ENCODE assay signal across 24 mouse cellular contexts in the genomic region with DNA sequence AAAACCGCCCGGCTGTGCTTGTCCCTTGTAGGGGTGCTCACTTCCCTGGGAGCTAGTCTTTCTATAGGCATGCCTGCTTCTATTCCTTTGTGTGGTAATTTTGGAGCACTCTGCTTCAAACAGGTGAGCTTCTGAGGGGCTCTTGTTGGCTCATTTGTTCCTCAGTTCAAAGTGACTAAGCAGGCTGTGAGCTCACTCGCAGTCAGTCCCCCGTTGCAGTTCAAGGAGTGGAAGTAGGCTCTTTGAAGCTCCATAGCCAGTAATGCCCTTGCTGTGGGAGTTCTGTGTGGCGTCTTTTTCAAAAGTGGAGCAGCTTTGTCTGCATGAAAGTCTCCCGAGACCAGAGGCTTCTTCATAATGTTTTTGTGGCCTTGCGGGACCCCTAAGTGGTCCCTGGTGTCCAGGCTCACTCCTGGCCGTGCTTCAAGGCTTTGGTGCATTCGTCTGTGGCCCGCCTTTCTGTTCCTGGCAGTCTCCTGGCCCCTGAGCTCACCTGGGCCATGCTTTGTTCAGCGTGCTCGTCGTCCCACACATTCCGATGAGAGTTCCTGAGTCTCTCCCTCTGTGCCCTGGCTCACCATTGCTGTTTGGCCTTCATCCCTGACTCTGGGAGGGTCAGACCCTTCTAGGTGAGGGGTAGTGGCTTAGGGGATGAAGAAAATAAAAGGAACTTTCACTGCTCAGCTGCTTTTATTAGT. TPM values are rescaled to one million over a fixed set of nuclear protein-coding genes. Genes with fewer than 3 reads are reported as not detected.
DNase-seq lines count a peak whose midpoint lies in the region; ATAC-seq lines count a peak whose summit lies in the region.
"Had no signal": no experiment of that assay in that cellular context is flagged by ENCODE, and none has a peak within 500 bp of the region (broad histone marks: within the 10 kb centered on the region; RNA-seq: fewer than 3 reads in every experiment).

No protein-coding gene starts in this region.

- H3K27me3 ChIP-seq in heart, embryonic 10.5 days (ENCODE audit: insufficient read depth, poor library complexity, severe bottlenecking): no peaks in the 10 kb centered on the region
- H3K27me3 ChIP-seq in hindbrain, embryonic 13.5 days: no peaks in the 10 kb centered on the region
- no peaks in the 10 kb centered on the region for H3K27me3 ChIP-seq in hindbrain, embryonic 10.5 days (ENCODE audit: insufficient read depth, poor library complexity, severe bottlenecking)
- H3K27me3 ChIP-seq in midbrain, embryonic 15.5 days (replicated peaks): no peaks in the 10 kb centered on the region
- H3K27me3 ChIP-seq in midbrain, embryonic 13.5 days: no peaks in the 10 kb centered on the region
- H3K27me3 ChIP-seq in limb, embryonic 12.5 days: no peaks in the 10 kb centered on the region
- H3K27me3 ChIP-seq: kidney, embryonic 15.5 days; limb, embryonic 15.5 days; neural tube, embryonic 12.5 days; Patski had no signal

- H3K4me3 ChIP-seq in heart, embryonic 10.5 days: no peak overlapping the region
- no peak overlapping the region for H3K4me3 ChIP-seq in hindbrain, embryonic 13.5 days
- H3K4me3 ChIP-seq in hindbrain, embryonic 10.5 days: no peak overlapping the region
- H3K4me3 ChIP-seq in midbrain, embryonic 15.5 days: no peak overlapping the region
- H3K4me3 ChIP-seq in midbrain, embryonic 13.5 days (replicated peaks): no peak overlapping the region
- no peak overlapping the region for H3K4me3 ChIP-seq in limb, embryonic 12.5 days (replicated peaks)
- H3K4me3 ChIP-seq: gastrocnemius, adult 2 months; kidney, embryonic 15.5 days; limb, embryonic 15.5 days; midbrain, embryonic 10.5 days; neural tube, embryonic 12.5 days had no signal

- ATAC-seq in hindbrain, embryonic 13.5 days (ENCODE audit: low FRiP score): no peak
- ATAC-seq in midbrain, embryonic 15.5 days (replicated peaks): peak; percentile 52
- no peak for ATAC-seq in midbrain, embryonic 13.5 days
- ATAC-seq in limb, embryonic 12.5 days (ENCODE audit: insufficient number of reproducible peaks, insufficient read depth, low FRiP score, low TSS enrichment, low read depth): no peak
- no peak for ATAC-seq in monocyte, adult 5-6 weeks (replicated peaks; ENCODE audit: insufficient number of reproducible peaks, low FRiP score, low TSS enrichment, poor library complexity, severe bottlenecking)
- ATAC-seq: hindbrain, postnatal 0 days; intestine, embryonic 16.5 days; Patski had no signal

- H3K27ac ChIP-seq in heart, embryonic 10.5 days: peak overlapping the region; percentile 42; the same call in 1 of the 2 replicates
- H3K27ac ChIP-seq in hindbrain, embryonic 13.5 days: peak overlapping the region; percentile 23; the same call in 1 of the 2 replicates
- no peak overlapping the region for H3K27ac ChIP-seq in hindbrain, embryonic 10.5 days
- H3K27ac ChIP-seq in midbrain, embryonic 15.5 days: no peak overlapping the region
- no peak overlapping the region for H3K27ac ChIP-seq in midbrain, embryonic 13.5 days
- H3K27ac ChIP-seq in limb, embryonic 12.5 days: peak overlapping the region; percentile 64
- H3K27ac ChIP-seq: gastrocnemius, adult 2 months; hindbrain, postnatal 0 days; kidney, embryonic 15.5 days; limb, embryonic 15.5 days; midbrain, embryonic 10.5 days; neural tube, embryonic 12.5 days had no signal

- no peaks in the 10 kb centered on the region for H3K9me3 ChIP-seq in heart, embryonic 10.5 days
- no peaks in the 10 kb centered on the region for H3K9me3 ChIP-seq in hindbrain, embryonic 13.5 days
- H3K9me3 ChIP-seq in hindbrain, embryonic 10.5 days: no peaks in the 10 kb centered on the region
- no peaks in the 10 kb centered on the region for H3K9me3 ChIP-seq in midbrain, embryonic 15.5 days
- H3K9me3 ChIP-seq in midbrain, embryonic 13.5 days: no peaks in the 10 kb centered on the region
- no peaks in the 10 kb centered on the region for H3K9me3 ChIP-seq in limb, embryonic 12.5 days
- H3K9me3 ChIP-seq: kidney, embryonic 15.5 days; limb, embryonic 15.5 days; midbrain, embryonic 10.5 days; neural tube, embryonic 12.5 days had no signal

- peaks cover 85% of the 10 kb centered on the region for H3K4me1 ChIP-seq in heart, embryonic 10.5 days
- peaks cover 10% of the 10 kb centered on the region; the same call in 1 of the 2 replicates for H3K4me1 ChIP-seq in hindbrain, embryonic 13.5 days (replicated peaks)
- H3K4me1 ChIP-seq in hindbrain, embryonic 10.5 days (replicated peaks): peaks cover 20% of the 10 kb centered on the region; the same call in 1 of the 2 replicates
- H3K4me1 ChIP-seq in midbrain, embryonic 15.5 days: peaks cover 10% of the 10 kb centered on the region; the same call in 1 of the 2 replicates
- peaks cover 4% of the 10 kb centered on the region; the same call in 1 of the 2 replicates for H3K4me1 ChIP-seq in midbrain, embryonic 13.5 days (replicated peaks)
- H3K4me1 ChIP-seq in limb, embryonic 12.5 days (replicated peaks): peaks cover 68% of the 10 kb centered on the region
- H3K4me1 ChIP-seq: neural tube, embryonic 12.5 days had no signal

- DNase-seq in heart, embryonic 10.5 days (ENCODE audit: low spot score): no peak
- DNase-seq in heart, postnatal 10 days: no peak
- no peak for DNase-seq in hindbrain, embryonic 10.5 days (ENCODE audit: low spot score)
- DNase-seq: cerebellum, adult 11-12 months; cerebellum, postnatal 10 days; gastrocnemius, adult 2 months; kidney, postnatal 36 days; layer of hippocampus, postnatal 36 days; lung, adult 18-20 months; right cerebral cortex, postnatal 14 days; spleen, adult 18-20 months had no signal

- no peak overlapping the region for H3K4me2 ChIP-seq in hindbrain, embryonic 13.5 days
- no peak overlapping the region for H3K4me2 ChIP-seq in midbrain, embryonic 15.5 days
- no peak overlapping the region for H3K4me2 ChIP-seq in midbrain, embryonic 13.5 days (replicated peaks)
- no peak overlapping the region for H3K4me2 ChIP-seq in limb, embryonic 12.5 days
- H3K4me2 ChIP-seq: kidney, embryonic 15.5 days; limb, embryonic 15.5 days; neural tube, embryonic 12.5 days had no signal

- no peak overlapping the region for H3K9ac ChIP-seq in hindbrain, embryonic 13.5 days
- no peak overlapping the region for H3K9ac ChIP-seq in midbrain, embryonic 15.5 days
- H3K9ac ChIP-seq in midbrain, embryonic 13.5 days (replicated peaks): no peak overlapping the region
- no peak overlapping the region for H3K9ac ChIP-seq in limb, embryonic 12.5 days (replicated peaks)
- H3K9ac ChIP-seq: kidney, embryonic 15.5 days; limb, embryonic 15.5 days; neural tube, embryonic 12.5 days had no signal

- WGBS in heart, embryonic 10.5 days: 78% methylated on average over 14 of the region's 14 CpGs
- 81% methylated on average over 14 of the region's 14 CpGs for WGBS in hindbrain, embryonic 13.5 days
- WGBS in hindbrain, embryonic 10.5 days: 79% methylated on average over 14 of the region's 14 CpGs
- WGBS in midbrain, embryonic 15.5 days: 67% methylated on average over 14 of the region's 14 CpGs
- 72% methylated on average over 14 of the region's 14 CpGs for WGBS in midbrain, embryonic 13.5 days
- WGBS in limb, embryonic 12.5 days: 60% methylated on average over 14 of the region's 14 CpGs

- intact Hi-C loops in heart, postnatal 10 days (cut with DNase I): no loop called here

- H3K36me3 ChIP-seq in heart, embryonic 10.5 days: peaks cover 11% of the 10 kb centered on the region; the same call in 1 of the 2 replicates
- H3K36me3 ChIP-seq in hindbrain, embryonic 13.5 days: no peaks in the 10 kb centered on the region
- H3K36me3 ChIP-seq in hindbrain, embryonic 10.5 days: peaks cover 2% of the 10 kb centered on the region; the same call in 1 of the 2 replicates
- H3K36me3 ChIP-seq in midbrain, embryonic 15.5 days (replicated peaks): no peaks in the 10 kb centered on the region
- H3K36me3 ChIP-seq in midbrain, embryonic 13.5 days: no peaks in the 10 kb centered on the region
- peaks cover 3% of the 10 kb centered on the region; the same call in 1 of the 2 replicates for H3K36me3 ChIP-seq in limb, embryonic 12.5 days
- H3K36me3 ChIP-seq: G1E; neural tube, embryonic 12.5 days had no signal

RNA-seq across cellular contexts. Expression of a gene that starts 9.5 kb away (rescaled TPM):
- polyA plus RNA-seq in heart, embryonic 10.5 days (2016; fragmentation: Nextera tagmentation; extraction: Ambion mirVana): 7.2 and 8.6 TPM in 2 replicates
- total RNA-seq in heart, postnatal 10 days (2021): 10 to 100 TPM; 75.4 to 82.3 TPM
- polyA plus RNA-seq in hindbrain, embryonic 13.5 days (2015; fragmentation: Nextera tagmentation; extraction: Ambion mirVana): 3.7 and 4.3 TPM in 2 replicates
- polyA plus RNA-seq in hindbrain, embryonic 10.5 days (2016; fragmentation: Nextera tagmentation; extraction: Ambion mirVana): 2.9 and 4.2 TPM in 2 replicates
- 4.6 and 5.5 TPM in 2 replicates for polyA plus RNA-seq in midbrain, embryonic 15.5 days (2015; fragmentation: Nextera tagmentation; extraction: Ambion mirVana)
- 3.9 and 4.1 TPM in 2 replicates for polyA plus RNA-seq in midbrain, embryonic 13.5 days (2015; fragmentation: Nextera tagmentation; extraction: Ambion mirVana)
- polyA plus RNA-seq in limb, embryonic 12.5 days (2016; fragmentation: Nextera tagmentation; extraction: Ambion mirVana): 9.2 and 13.7 TPM in 2 replicates
- 2.3 to 12.3 TPM (median 8.3 TPM) in 3 replicates for total RNA-seq in monocyte, adult 5-6 weeks (2017)
- polyA plus RNA-seq: G1E had no signal

Comparison
In these comparisons a context has a peak if more than half of its experiments do, and no peak if none do; other contexts are left out.
1. H3K27ac ChIP-seq: peak in heart, embryonic 10.5 days (single experiment), hindbrain, embryonic 13.5 days (single experiment) and limb, embryonic 12.5 days (single experiment); none in hindbrain, embryonic 10.5 days (single experiment), midbrain, embryonic 15.5 days (single experiment) and midbrain, embryonic 13.5 days (single experiment).